Mouse (Mus musculus) neural tube, embryonic 11.5 days (tissue): ENCODE measurements at regions not wholly inside any gene's neighbourhood (a gene's known extent, or its start where the extent isn't known, plus 50 kb on each side); places are given as distances from the start of the nearest gene placed in this dataset.

Experiments used
- ATAC-seq: fragments of 200-750 bp; cut with Nextera tagmentation; 2 replicates; pipeline ENCODE4 v1.8.0; 2017; ENCODE audit warnings: moderate number of reproducible peaks, mild to moderate bottlenecking, moderate TSS enrichment, moderate library complexity; ENCODE audit not compliant: insufficient read depth, low FRiP score, low TSS enrichment
- DNase-seq: peaks from one replicate; pipeline ENCODE4 v3.0.0-alpha.2; 2015; ENCODE audit warnings: low spot score
- H3K27ac ChIP-seq: fragments of 300-500 bp; sonication (generic); 2 replicates; pipeline ENCODE4 v1.5.1; 2014; ENCODE audit warnings: low read depth, mild to moderate bottlenecking, low read length
- H3K27me3 ChIP-seq: fragments of 300-500 bp; sonication (generic); 2 replicates; pipeline ENCODE4 v1.6.1; 2014; ENCODE audit warnings: mild to moderate bottlenecking, low read length, mixed read lengths; ENCODE audit not compliant: control insufficient read depth, insufficient read depth
- H3K36me3 ChIP-seq: fragments of 300-500 bp; sonication (generic); 2 replicates; pipeline ENCODE4 v1.6.1; 2014; ENCODE audit warnings: mild to moderate bottlenecking, low read length, moderate library complexity, mixed read lengths; ENCODE audit not compliant: control insufficient read depth, insufficient read depth
- H3K4me1 ChIP-seq: fragments of 300-500 bp; sonication (generic); 2 replicates; pipeline ENCODE4 v1.6.1; 2014; ENCODE audit warnings: low read length, mixed read lengths; ENCODE audit not compliant: control insufficient read depth, insufficient read depth
- H3K4me2 ChIP-seq: fragments of 300-500 bp; sonication (generic); 2 replicates; pipeline ENCODE4 v1.6.1; 2014; ENCODE audit warnings: low read depth, mild to moderate bottlenecking, moderate library complexity
- H3K4me3 ChIP-seq: fragments of 300-500 bp; sonication (generic); 2 replicates; pipeline ENCODE4 v1.5.1; 2014; ENCODE audit warnings: low read depth, low read length
- H3K9ac ChIP-seq: fragments of 300-500 bp; sonication (generic); 2 replicates; pipeline ENCODE4 v1.6.1; 2014; ENCODE audit warnings: mild to moderate bottlenecking, low read length
- H3K9me3 ChIP-seq: fragments of 300-500 bp; sonication (generic); 2 replicates; pipeline ENCODE4 v1.6.1; 2016; ENCODE audit warnings: low read length; ENCODE audit not compliant: control insufficient read depth
- WGBS: fragments of 180-500 bp; shearing (Covaris S2); extraction: QIAGEN DNeasy Blood & Tissue Kit; methylation state at CpG from one replicate; pipeline ENCODE4 v1.1.7; 2014; 5-methylcytosine and 5-hydroxymethylcytosine counted together

- H3K4me2 ChIP-seq, result no peak overlapping the region
- no peaks in the 10 kb centered on the region for H3K4me1 ChIP-seq
- no peaks in the 10 kb centered on the region for H3K27me3 ChIP-seq
- H3K4me3 ChIP-seq, result no peak overlapping the region
- ATAC-seq (no peak), DNase-seq (no peak)
- no peak overlapping the region for H3K27ac ChIP-seq
- no peaks in the 10 kb centered on the region for H3K9me3 ChIP-seq
- no peaks in the 10 kb centered on the region for H3K36me3 ChIP-seq
- H3K9ac ChIP-seq, result no peak overlapping the region
- WGBS, result 86% methylated on average over 7 of the region's 7 CpGs
These were observed 112.6 kb upstream of the B3gat2 start for GRCm38 (mm10) chr1:23648875-23649506.

GRCm38 (mm10) chr1:23649886-23650285, 111.7 kb upstream of the B3gat2 start:
- 82% methylated on average over 4 of the region's 4 CpGs for WGBS

GRCm38 (mm10) chr1:23653628-23654027, 107.9 kb upstream of the B3gat2 start:
- Histone ChIP-seq H3K36me3 (no peaks in the 10 kb centered on the region), H3K27ac (no peak overlapping the region), H3K4me1 (no peaks in the 10 kb centered on the region), H3K27me3 (no peaks in the 10 kb centered on the region), H3K4me3 (no peak overlapping the region), H3K9ac (no peak overlapping the region), H3K9me3 (no peaks in the 10 kb centered on the region), H3K4me2 (no peak overlapping the region)
- WGBS, result 92% methylated on average over 4 of the region's 4 CpGs
- DNase-seq (no peak), ATAC-seq (no peak)

More at GRCm38 (mm10) chr1:23649886-23650285, 111.7 kb upstream of the B3gat2 start:
- DNase-seq (no peak), ATAC-seq (no peak)
- Histone ChIP-seq H3K27me3 (no peaks in the 10 kb centered on the region), H3K27ac (no peak overlapping the region), H3K9me3 (no peaks in the 10 kb centered on the region), H3K9ac (no peak overlapping the region), H3K36me3 (no peaks in the 10 kb centered on the region), H3K4me3 (no peak overlapping the region), H3K4me1 (no peaks in the 10 kb centered on the region), H3K4me2 (no peak overlapping the region)

GRCm38 (mm10) chr1:23655768-23656167, 105.8 kb upstream of the B3gat2 start:
- Histone ChIP-seq H3K9ac (no peak overlapping the region), H3K4me1 (no peaks in the 10 kb centered on the region), H3K27me3 (no peaks in the 10 kb centered on the region), H3K4me3 (no peak overlapping the region), H3K27ac (no peak overlapping the region), H3K9me3 (no peaks in the 10 kb centered on the region), H3K4me2 (no peak overlapping the region), H3K36me3 (no peaks in the 10 kb centered on the region)
- 98% methylated on average over 1 of the region's 1 CpGs for WGBS
- no peak for ATAC-seq
- DNase-seq, result no peak

- no peak overlapping the region for H3K4me2 ChIP-seq
- H3K36me3 ChIP-seq, result no peaks in the 10 kb centered on the region
- 65% methylated on average over 12 of the region's 12 CpGs for WGBS
- H3K4me3 ChIP-seq, result no peak overlapping the region
- no peaks in the 10 kb centered on the region for H3K27me3 ChIP-seq
- no peak for ATAC-seq
- no peaks in the 10 kb centered on the region for H3K9me3 ChIP-seq
- no peaks in the 10 kb centered on the region for H3K4me1 ChIP-seq
- DNase-seq, result peak; percentile 16
- H3K27ac ChIP-seq, result no peak overlapping the region
- H3K9ac ChIP-seq, result no peak overlapping the region
These were observed 105.3 kb upstream of the B3gat2 start for GRCm38 (mm10) chr1:23656302-23656701.

GRCm38 (mm10) chr1:23656718-23657117, 104.8 kb upstream of the B3gat2 start:
- 88% methylated on average over 8 of the region's 8 CpGs for WGBS
- ATAC-seq (no peak), DNase-seq (no peak)
- no peak overlapping the region for H3K9ac ChIP-seq
- no peaks in the 10 kb centered on the region for H3K36me3 ChIP-seq
- H3K27me3 ChIP-seq, result no peaks in the 10 kb centered on the region
- no peak overlapping the region for H3K4me2 ChIP-seq
- no peaks in the 10 kb centered on the region for H3K4me1 ChIP-seq
- H3K4me3 ChIP-seq, result no peak overlapping the region
- no peak overlapping the region for H3K27ac ChIP-seq
- H3K9me3 ChIP-seq, result no peaks in the 10 kb centered on the region

- Histone ChIP-seq H3K4me2 (no peak overlapping the region), H3K4me3 (no peak overlapping the region), H3K9me3 (no peaks in the 10 kb centered on the region), H3K36me3 (no peaks in the 10 kb centered on the region), H3K27me3 (no peaks in the 10 kb centered on the region), H3K4me1 (no peaks in the 10 kb centered on the region), H3K9ac (no peak overlapping the region), H3K27ac (no peak overlapping the region)
- WGBS, result 87% methylated on average over 4 of the region's 4 CpGs
- ATAC-seq (no peak), DNase-seq (no peak)
These were observed 91.0 kb upstream of the B3gat2 start for GRCm38 (mm10) chr1:23670514-23670913.

- Histone ChIP-seq H3K4me3 (no peak overlapping the region), H3K36me3 (no peaks in the 10 kb centered on the region), H3K27me3 (no peaks in the 10 kb centered on the region), H3K9me3 (no peaks in the 10 kb centered on the region), H3K4me2 (no peak overlapping the region), H3K9ac (no peak overlapping the region), H3K27ac (no peak overlapping the region), H3K4me1 (no peaks in the 10 kb centered on the region)
- WGBS, result 90% methylated on average over 6 of the region's 6 CpGs
- DNase-seq (no peak), ATAC-seq (no peak)
These were observed 87.2 kb upstream of the B3gat2 start for GRCm38 (mm10) chr1:23674357-23674756.

- no peak overlapping the region for H3K4me3 ChIP-seq
- no peaks in the 10 kb centered on the region for H3K36me3 ChIP-seq
- no peaks in the 10 kb centered on the region for H3K9me3 ChIP-seq
- 93% methylated on average over 2 of the region's 2 CpGs for WGBS
- ATAC-seq, result no peak
- H3K4me1 ChIP-seq, result no peaks in the 10 kb centered on the region
- no peak for DNase-seq
- H3K27me3 ChIP-seq, result no peaks in the 10 kb centered on the region
- no peak overlapping the region for H3K27ac ChIP-seq
- no peak overlapping the region for H3K9ac ChIP-seq
- H3K4me2 ChIP-seq, result no peak overlapping the region
These were observed 85.3 kb upstream of the B3gat2 start for GRCm38 (mm10) chr1:23676301-23676700.
